Mouse (Mus musculus) Patski (cell line): ENCODE measurements around the gene Cttnbp2. TPM values are rescaled to one million over a fixed set of nuclear protein-coding genes. Genes with fewer than 3 reads are reported as not detected.

Source experiments
- ATAC-seq: fragments of 100-300 bp; one replicate; pipeline ENCODE4 v1.8.0; 2021
- CTCF ChIA-PET: fragments of 350-600 bp; sonication (Branson Sonifier 250); formaldehyde crosslinking; loops from one replicate; lab custom pipeline; 2022; ENCODE audit warnings: inconsistent platforms; lab: Charles Lee
- POLR2A ChIA-PET: fragments of 350-600 bp; sonication (Branson Sonifier 250); formaldehyde crosslinking; loops from one replicate; lab custom pipeline; 2022; ENCODE audit warnings: antibody characterized with exemption, inconsistent platforms; lab: Charles Lee
- DNase-seq: peaks from one replicate; pipeline ENCODE4 v3.0.0-alpha.2; 2011; ENCODE audit warnings: low read depth, low spot score
- H3K27me3 ChIP-seq: fragments of 371-371 bp; one replicate; pipeline ENCODE4 v1.5.1; 2021
- CTCF ChIP-seq: fragments of 100-300 bp; IDR thresholded peaks from one replicate; pipeline ENCODE4 v1.5.1; 2021
- in situ Hi-C: fragments of 300-500 bp; cut with MboI; formaldehyde crosslinking; loops from 3 replicates; pipeline ENCODE4 v1.11.1; 2018; ENCODE audit warnings: low pct_unique_long_range_greater_than_20kb, mixed read lengths
- polyA plus RNA-seq: library from polyadenylated mRNA; unstranded; gene quantifications from one replicate; pipeline ENCODE4 v1.2.3, GENCODE M21; 2021

Cttnbp2 gene
- polyA plus RNA-seq: 0.47 TPM

DNA sequence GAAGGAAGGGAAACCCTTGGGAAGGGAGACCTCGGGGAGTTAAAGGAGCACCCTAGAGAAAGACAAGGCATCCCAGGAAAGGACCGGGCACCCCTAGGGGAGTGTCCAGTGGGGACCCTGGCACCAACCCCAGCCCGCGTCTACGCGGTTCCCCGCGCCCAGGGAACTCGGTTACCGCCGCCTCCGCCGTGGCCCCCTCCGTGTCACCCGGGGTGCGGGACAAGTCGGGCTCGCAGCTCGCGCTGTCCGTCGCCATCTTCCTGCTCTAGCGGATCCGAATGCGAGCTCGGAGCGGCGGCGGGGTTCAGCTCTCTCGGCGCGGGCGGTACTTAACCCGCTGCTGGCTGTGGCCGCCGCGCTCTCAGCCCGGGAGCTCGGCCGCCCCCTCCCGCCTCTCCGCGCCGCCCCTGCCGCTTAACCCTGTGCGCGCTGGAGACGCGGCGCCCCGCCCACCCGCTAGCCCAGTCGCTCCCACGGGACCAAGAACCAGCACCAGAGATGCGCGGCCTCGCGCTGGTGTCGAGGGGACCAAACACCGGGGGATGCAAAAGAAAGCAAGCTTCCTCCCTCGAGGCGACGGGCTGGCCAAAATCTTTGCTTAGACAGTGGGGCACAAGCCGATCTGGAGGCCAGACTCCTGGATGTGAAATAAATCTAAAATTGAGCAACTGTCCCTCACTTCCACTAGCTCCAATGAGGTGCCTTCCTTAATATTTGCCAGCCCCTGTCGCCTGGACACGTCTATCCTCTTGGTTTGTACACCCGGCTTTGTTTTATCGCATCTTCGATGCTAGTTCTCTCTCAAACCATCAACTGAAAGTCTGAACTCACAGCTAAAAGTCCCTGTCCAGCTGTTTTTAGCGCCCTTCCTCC, at the start of gene Cttnbp2:
Gene Cttnbp2 (minus strand): TSS at position 364 of the 873 bp plus-strand sequence.
- no peak for DNase-seq
- ATAC-seq: peak; percentile 62
- in situ Hi-C loops: no loop called here
- CTCF ChIA-PET: no interaction called here
- no peak for TF ChIP-seq CTCF
- POLR2A ChIA-PET: interaction anchor here (0.6 kb wide), 1 partner anchor 440 kb away, joined by 5 read pairs; no protein-coding TSS in a partner anchor
- H3K27me3 ChIP-seq: peaks cover 33% of the 10 kb centered on the region

DNA sequence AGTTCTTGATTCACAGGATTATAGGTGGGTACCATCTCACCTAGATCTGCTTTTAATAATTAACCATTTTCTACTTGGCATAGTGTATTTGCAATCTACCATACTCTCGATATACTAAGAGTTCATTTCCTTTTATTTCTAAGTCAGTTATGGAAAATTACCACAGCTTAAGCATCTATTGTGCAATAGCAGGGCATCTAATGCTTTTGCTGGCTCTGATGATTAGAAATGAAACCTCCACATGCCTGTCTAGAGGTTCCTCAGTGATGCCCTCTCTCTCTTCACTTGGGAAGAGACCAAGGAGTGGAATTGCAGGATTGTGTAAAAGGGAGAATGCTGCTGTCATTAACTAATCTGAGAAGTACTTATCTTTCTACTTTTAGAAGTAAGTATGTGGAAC, 44.4 kb upstream of the Cttnbp2 start:
- no peak for TF ChIP-seq CTCF
- ATAC-seq: no peak
- no peaks in the 10 kb centered on the region for H3K27me3 ChIP-seq
- ChIA-PET POLR2A (no interaction called here), CTCF (no interaction called here)
- in situ Hi-C loops: no loop called here
- no peak for DNase-seq

DNA sequence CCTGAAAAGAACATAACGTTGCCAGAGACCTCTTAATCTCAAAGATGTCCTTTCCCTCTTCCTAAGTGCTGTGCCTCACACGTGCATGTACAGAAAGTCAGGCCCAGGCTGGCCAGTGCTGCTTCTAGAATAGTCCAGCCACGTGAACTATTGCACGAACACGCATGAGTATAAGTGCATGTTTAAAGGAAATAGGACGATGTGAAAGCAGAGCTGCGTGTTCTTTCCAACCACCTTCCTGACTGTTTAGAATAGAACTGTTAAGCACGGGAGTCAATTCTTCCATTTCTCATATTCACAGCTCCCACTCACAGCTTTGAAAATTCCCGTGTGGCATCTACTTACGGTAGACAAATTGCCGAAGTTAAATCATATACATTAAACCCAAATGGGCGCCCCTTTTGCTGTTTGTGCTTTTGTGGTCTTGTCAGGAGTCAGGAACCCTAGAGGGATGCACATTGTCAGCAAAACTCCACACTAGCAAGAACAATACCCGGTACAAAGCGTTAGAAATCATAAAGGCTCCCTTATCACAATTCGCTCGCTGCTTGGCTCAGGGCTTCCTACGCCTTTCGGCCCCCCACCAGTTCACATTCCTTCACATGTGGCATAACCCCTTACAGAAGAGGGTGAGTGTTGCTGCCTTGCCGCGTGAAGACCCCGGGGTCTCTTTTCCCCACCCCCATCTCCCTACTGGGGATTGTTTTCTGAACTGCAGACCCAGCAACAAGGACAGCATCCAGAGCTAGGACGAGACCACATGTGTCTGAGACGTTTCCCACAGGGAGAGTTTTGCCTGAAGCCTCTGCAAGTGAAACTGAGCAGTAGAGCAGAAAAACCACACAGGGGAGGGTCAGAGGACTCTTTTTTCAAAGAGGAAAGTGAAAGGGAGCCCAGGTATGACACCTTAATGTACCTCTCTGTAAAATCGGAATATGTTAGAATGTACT, 33.1 kb upstream of the Cttnbp2 start:
- no peak for TF ChIP-seq CTCF
- CTCF ChIA-PET: no interaction called here
- DNase-seq: no peak
- POLR2A ChIA-PET: no interaction called here
- H3K27me3 ChIP-seq: peaks cover 5% of the 10 kb centered on the region
- in situ Hi-C loops: no loop called here
- no peak for ATAC-seq

DNA sequence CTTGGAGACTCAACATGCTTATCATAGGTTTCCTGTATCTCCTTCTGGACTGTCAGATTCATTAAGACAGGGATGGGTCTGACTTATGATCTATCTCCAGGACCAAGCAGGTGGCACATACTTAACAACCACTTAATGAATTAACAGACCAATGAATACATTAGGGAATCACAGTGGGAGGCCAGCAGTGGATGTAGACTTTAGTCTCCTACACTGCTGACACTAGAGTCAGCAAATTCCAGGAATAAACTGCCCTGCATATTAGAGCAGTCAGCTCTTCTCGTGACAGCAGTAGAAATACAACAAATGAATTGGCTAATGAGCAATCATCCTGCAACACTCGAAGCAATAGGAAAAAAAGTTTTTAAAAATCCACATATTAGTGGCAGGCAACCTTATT, 29.2 kb upstream of the Cttnbp2 start:
- no peak for ATAC-seq
- in situ Hi-C loops: no loop called here
- no peak for DNase-seq
- ChIA-PET POLR2A (no interaction called here), CTCF (interaction anchor here (0.7 kb wide), 1 partner anchor 13 kb away, joined by 3 read pairs; no protein-coding TSS in a partner anchor)
- TF ChIP-seq CTCF: no peak
- no peaks in the 10 kb centered on the region for H3K27me3 ChIP-seq

DNA sequence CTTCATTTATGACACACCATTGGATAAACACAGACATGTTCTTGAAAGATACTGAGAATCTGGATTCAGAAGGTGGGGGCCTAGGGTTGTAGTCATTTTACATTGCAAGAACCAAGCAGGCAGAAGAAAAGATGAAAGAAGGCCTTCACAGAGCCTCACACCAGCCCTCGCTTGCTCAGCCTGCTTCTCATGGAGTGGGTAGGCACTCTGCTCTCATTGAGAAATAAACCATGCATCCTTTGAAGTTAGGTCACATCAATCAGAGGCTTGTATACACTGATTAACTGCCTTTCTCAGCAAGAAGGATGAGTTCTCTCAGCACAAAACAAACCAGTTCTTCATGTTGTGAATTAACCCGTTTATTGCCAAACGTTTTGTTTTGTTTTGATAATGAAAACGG, 25.8 kb upstream of the Cttnbp2 start:
- in situ Hi-C loops: no loop called here
- TF ChIP-seq CTCF: no peak
- ChIA-PET CTCF (no interaction called here), POLR2A (no interaction called here)
- DNase-seq: no peak
- ATAC-seq: no peak
- no peaks in the 10 kb centered on the region for H3K27me3 ChIP-seq

DNA sequence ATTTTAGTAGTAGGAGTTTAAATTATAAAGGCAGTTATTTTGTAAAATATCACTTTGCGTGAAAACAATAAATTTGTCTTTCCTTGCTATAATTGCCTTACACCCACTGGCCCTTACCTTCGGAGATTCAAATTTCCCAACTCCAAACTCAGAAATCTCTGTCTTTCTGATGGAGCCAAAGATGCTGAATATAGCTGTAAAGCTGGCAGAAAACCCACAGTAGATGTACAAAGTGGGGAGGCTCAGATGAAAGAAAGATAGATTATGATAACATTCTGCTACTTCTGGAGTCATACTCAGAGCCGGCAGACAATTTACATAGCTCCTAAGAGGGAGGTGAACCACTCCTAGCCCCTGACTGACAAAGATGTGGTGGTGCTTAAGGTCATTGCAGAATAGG, 15.8 kb upstream of the Cttnbp2 start:
- peaks cover 18% of the 10 kb centered on the region for H3K27me3 ChIP-seq
- in situ Hi-C loops: no loop called here
- no peak for TF ChIP-seq CTCF
- DNase-seq: no peak
- no peak for ATAC-seq
- ChIA-PET POLR2A (no interaction called here), CTCF (interaction anchor here (0.9 to 1.7 kb wide), 2 partner anchors 12 to 13 kb away, joined by 3 to 4 read pairs; no protein-coding TSS in a partner anchor)

DNA sequence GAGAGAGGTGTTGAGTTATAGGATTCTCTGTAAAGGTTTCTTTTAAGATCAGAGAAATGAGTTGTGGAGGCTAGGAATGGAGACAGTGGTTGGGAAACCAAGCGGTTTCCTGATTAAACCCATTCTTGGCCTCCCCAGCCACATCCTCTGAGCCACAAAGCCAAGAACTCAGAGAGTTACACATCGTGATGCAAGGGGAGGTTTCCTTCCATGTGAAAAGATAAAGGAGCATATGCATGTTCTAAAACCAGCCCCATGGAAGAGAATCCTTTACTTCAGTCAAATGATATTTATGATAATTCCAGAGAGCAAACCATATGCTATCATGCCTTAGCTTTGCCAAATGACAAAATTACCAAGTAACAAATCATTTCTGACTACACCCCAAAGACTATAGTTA, 3.0 kb upstream of the Cttnbp2 start:
- no peak for DNase-seq
- peaks cover 41% of the 10 kb centered on the region for H3K27me3 ChIP-seq
- CTCF ChIA-PET: no interaction called here
- POLR2A ChIA-PET: no interaction called here
- in situ Hi-C loops: no loop called here
- ATAC-seq: no peak
- TF ChIP-seq CTCF: no peak

DNA sequence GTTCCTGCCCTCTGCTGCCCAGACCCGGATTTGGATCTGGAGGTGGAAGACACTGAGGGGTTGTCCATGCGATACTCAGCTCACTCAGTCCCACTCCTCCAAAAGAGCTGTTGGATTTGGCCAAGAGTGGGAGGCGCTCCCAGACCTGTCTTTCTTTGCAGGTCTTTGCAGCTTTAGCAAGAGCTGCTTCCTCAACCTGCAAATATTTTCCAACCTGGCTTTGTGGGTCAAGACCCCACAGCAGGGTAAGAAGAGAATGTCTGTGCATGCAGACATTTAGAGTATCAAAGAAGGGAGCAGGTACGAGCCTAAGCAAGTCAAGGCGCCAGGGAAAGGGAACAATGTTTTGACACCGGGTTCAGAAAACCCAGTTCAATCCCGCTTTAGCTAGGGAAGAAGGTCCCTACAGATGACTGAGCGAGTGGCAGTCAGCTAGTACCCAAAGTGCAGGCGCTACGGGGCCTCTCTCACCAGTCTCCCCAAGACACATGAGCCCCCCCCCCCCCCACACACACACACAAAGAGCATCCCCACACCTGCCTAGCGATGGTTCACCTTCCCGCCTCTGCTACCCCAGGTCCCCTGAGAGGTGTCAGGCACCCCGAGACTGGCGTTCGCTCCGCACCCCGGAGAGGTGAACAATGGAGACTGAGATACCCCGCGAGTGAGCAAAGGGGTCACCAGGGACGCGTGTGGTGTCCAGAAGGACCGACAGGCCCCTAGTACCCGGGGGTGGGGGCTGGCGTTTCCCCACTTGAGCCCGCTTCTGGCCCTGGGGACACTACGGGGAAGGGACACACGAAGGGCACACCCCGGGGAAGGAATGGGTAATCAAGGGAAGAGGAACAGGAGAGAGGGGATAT, 801 bp downstream of the Cttnbp2 start:
- H3K27me3 ChIP-seq: peaks cover 33% of the 10 kb centered on the region
- no peak for TF ChIP-seq CTCF
- in situ Hi-C loops: no loop called here
- ATAC-seq: peak; percentile 8
- DNase-seq: no peak
- ChIA-PET CTCF (no interaction called here), POLR2A (interaction anchor here (0.6 kb wide), 1 partner anchor 22 kb away, joined by 4 read pairs; no protein-coding TSS in a partner anchor)

DNA sequence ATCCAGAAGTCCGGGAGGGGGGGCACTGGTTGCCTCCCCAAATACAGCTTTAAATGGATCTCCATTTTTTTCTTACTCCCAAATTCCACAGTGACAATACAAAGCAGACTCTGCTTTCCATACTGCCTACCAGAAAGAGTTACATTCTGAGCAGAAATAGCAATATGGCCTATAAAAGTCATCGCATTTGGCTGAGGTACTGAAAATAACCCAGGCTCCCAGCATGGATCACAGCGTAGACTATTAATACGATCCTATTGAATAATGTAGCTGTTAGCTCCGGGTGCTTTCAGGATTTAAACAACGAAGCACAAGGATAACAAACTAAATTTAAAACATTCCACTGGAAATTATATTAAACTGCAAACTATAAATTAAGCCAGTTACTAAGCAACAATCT, 2.8 kb downstream of the Cttnbp2 start:
- ATAC-seq (no peak), DNase-seq (no peak)
- in situ Hi-C loops: no loop called here
- TF ChIP-seq CTCF: no peak
- CTCF ChIA-PET: interaction anchor here (1.5 kb wide), 1 partner anchor 11 kb away, joined by 4 read pairs; no protein-coding TSS in a partner anchor
- H3K27me3 ChIP-seq: peaks cover 26% of the 10 kb centered on the region
- POLR2A ChIA-PET: interaction anchor here (0.7 kb wide), 1 partner anchor 13 kb away, joined by 4 read pairs; no protein-coding TSS in a partner anchor

DNA sequence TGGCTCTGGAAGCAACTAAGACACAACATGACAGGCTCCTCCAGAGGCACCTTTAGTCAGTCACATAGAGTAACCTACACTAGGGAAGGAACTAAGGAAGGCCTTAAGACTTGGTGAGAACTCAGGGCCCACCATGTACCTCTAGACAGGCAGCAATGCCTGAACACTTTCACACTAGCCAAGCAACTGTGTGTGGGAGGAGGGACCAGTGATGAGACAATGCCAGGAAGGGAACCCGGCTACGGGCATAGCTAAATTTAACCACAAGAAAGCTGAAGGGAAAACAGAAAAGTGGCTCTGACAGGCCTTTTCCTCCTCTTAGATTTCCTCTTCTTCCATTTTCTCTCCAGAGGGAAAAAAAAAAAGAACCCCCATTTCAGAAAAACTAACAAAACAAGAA, 6.6 kb downstream of the Cttnbp2 start:
- ATAC-seq (no peak), DNase-seq (no peak)
- POLR2A ChIA-PET: no interaction called here
- peaks cover 19% of the 10 kb centered on the region for H3K27me3 ChIP-seq
- in situ Hi-C loops: no loop called here
- CTCF ChIA-PET: interaction anchor here (0.7 kb wide), 1 partner anchor 861 kb away, joined by 3 read pairs; no protein-coding TSS in a partner anchor
- no peak for TF ChIP-seq CTCF
